Mouse (Mus musculus) fibroblast of lung, adult 2 months (primary cell): ENCODE measurements at regions not wholly inside any gene's neighbourhood (a gene's known extent, or its start where the extent isn't known, plus 50 kb on each side); places are given as distances from the start of the nearest gene placed in this dataset.
A peak's percentile ranks its signal among the peaks of the same experiment; 100 is the strongest.
"Not testable (repeated sequence)": the region's sequence is repeated elsewhere in the genome, so short reads cannot be mapped to it uniquely, and the experiment has no call there.

ENCODE experiments used
- DNase-seq: peaks from one replicate; pipeline ENCODE4 v3.0.0-alpha.2; 2011; ENCODE audit warnings: low read depth

- DNase-seq = no peak
Observed at GRCm38 (mm10) chr14:46591753-46592359, 168.5 kb upstream of the Cdkn3 start.

DNA sequence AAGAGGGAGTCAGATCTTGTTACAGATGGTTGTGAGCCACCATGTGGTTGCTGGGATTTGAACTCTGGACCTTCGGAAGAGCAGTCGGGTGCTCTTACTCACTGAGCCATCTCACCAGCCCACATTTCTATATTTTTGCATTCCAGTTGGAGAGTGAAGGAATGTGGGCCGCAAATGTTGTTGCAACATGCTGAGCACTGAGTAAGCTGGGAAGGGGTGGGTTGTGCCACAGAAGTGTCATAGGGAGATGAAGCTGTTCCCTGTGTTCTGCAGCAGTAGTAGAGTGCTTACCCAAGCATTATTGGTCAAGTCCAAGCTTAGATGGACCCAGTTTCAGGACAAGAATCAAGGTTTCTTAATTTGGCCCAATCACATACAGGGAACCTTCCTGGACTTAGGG is 169.1 kb upstream of the Cdkn3 start:
- no peak for DNase-seq

- DNase-seq = no peak
Observed at GRCm38 (mm10) chr14:46586093-46586492, 174.2 kb upstream of the Cdkn3 start.

GRCm38 (mm10) chr14:46578051-46579000 is 182.0 kb upstream of the Cdkn3 start:
- no peak for DNase-seq

DNA sequence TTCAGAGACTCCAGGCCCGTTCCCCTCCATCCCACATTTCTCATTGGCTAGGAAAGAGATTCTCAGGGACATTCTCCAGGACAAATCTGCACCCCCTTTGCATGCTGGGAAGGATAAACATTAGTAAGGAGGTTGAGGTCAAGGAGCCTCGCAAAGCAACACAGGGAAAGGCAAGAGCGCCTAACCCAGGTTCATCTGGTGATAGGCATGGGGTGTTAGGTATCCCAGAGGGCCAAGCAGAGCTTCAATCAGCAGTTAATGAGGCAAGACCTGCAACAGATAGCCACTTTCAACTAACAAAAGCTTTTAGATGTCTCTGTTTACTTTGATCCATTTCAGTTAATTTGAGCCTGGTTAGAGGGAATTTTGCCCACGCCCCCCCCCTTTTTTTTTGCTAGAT is 184.5 kb upstream of the Cdkn3 start:
- DNase-seq = no peak

GRCm38 (mm10) chr14:46575414-46575813 is 184.9 kb upstream of the Cdkn3 start:
- no peak for DNase-seq

GRCm38 (mm10) chr14:46573401-46573800 is 182.9 kb upstream of the Bmp4 start:
- DNase-seq = no peak

GRCm38 (mm10) chr14:46572972-46573371 is 182.5 kb upstream of the Bmp4 start:
- not testable (repeated sequence) for DNase-seq

DNA sequence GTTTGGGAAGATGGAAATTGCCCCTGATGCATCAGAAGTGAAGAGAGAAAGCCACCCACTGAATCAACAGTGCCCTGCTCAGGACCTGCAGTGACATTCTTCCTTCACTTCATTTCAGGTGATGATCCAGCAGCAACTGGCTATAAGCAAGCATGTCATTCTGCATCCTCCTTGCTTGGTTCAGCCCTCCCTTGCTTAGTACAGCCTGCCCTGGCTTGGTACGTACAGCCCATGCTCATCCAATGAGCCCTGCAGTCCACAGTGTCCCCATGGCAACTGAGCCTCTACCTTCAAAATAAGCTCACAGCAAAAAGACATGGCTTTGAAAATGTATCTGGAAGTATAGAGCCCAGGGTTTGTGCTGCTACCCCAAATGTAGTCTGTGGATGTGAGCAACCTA is 181.4 kb upstream of the Bmp4 start:
- no peak for DNase-seq

DNA sequence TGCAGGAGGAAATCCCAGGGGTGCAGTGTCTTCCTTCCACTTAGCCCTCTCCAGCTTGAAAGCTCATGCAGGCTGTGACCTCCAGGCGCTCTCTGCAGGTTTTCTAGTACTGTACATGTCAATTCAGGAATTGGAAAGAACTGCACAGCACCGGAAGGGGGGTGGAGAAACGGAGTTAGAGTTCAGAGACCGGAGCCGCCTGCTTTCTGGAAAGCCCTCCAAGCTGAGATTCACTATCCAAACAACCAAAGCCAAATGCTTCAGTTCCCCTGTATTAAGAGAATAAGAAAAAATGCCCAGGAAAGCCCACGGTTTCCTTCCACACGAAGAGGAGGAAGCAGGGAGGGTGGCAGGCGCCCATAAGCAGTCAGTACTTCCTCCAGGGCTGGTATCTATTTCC is 178.8 kb upstream of the Bmp4 start:
- no peak for DNase-seq

DNA sequence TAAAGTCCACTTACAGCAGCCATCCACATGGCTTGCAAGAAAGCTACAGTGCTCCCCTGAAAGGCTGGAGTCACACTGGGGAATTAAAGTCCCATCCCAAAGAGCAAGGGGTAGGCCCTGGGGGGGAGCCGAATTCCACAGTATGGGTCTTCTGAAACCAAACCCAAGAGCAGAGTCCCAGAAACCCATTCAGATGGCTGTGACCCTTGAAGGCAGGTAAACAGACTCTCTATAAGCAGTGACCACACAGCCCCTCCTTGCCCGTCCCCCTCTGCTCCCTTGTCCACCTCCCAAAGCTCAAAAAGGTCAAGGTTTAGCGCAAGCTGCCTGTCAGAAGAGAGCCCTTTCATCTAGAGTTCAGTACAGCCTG is 176.9 kb upstream of the Bmp4 start:
- no peak for DNase-seq

DNA sequence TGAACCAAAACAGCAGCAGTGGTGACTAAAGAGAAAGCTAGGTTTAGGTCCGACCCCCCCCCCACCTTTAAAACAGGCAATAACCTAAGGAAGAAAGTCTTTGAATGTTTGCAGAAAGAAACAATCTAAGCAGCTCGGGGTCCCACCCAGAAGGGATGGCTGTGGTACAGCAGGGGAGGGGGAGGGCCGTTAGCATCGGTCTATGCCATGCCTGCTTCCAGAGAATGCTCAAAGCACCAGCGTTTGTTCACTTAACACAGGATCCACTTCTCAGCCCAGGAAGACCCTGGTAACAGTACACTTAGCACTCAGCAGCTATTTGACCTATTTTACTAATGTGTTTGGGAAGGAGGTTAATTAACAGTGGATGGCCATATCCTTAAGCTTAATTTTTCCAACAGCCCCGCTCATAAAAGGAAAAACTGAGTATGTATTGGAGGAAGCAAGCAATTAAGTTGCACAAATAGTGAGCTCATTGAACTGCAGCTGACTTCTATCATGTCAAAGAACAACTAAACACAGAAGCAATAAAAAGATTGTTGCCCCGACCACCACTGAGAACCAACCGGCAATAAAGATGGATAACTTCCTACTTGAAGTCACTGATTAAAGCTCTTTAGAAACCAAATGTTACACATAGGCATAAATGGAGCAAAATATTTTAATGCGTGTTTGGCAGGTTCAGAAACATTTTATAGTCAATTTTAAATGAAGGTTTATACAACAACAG is 176.4 kb upstream of the Bmp4 start:
- no peak for DNase-seq

- peak; percentile 18 for DNase-seq
Observed at GRCm38 (mm10) chr14:46564998-46565397, 174.5 kb upstream of the Bmp4 start.

GRCm38 (mm10) chr14:46562016-46562415 is 171.5 kb upstream of the Bmp4 start:
- DNase-seq = no peak

DNA sequence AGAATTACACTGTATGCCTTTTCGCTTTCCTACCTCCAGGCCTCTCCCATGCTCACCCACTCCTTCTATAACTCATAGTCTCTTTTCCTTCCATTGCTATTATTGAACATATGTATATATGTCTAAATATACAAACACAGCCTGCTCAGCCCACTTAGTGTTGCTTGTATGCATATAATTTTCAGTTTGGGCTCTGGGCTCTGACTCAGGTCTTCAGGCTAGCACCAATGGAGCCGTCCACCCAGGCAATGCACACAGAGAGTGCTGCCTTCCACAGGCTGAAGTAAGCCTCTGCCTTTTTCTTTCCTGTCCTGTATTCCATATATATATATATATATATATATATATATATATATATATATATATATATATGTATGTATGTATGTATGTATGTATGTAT is 162.8 kb upstream of the Bmp4 start:
- DNase-seq = no peak

- no peak for DNase-seq
Observed at GRCm38 (mm10) chr14:46546146-46546545, 155.7 kb upstream of the Bmp4 start.

- no peak for DNase-seq
Observed at GRCm38 (mm10) chr14:46539466-46540187, 149.2 kb upstream of the Bmp4 start.

GRCm38 (mm10) chr14:46536002-46536762 is 145.7 kb upstream of the Bmp4 start:
- DNase-seq = no peak

DNA sequence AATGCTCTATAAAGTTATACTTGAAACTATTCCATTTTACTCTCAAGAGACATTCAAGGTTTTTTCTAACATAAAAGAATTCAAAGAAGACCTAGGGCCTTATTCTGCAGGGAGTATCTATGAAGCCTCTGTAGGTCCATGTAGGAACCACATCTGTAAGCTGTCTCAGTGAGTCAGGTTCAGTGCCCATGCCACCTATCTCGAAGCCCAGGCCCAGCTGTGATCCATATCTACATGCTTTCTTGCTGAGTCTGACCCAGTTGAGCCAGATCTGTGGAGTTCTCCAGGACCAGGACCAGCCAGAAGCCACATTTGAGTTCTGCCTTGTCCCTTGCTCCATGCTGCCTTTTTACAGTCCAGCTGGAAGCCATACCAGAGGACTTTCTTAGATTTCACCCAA is 142.2 kb upstream of the Bmp4 start:
- no peak for DNase-seq

GRCm38 (mm10) chr14:46530452-46530851 is 140.0 kb upstream of the Bmp4 start:
- no peak for DNase-seq

- no peak for DNase-seq
Observed at GRCm38 (mm10) chr14:46529086-46529715, 138.7 kb upstream of the Bmp4 start.
